Mouse (Mus musculus) stomach, postnatal 0 days (tissue): ENCODE measurements at regions not wholly inside any gene's neighbourhood (a gene's known extent, or its start where the extent isn't known, plus 50 kb on each side); places are given as distances from the start of the nearest gene placed in this dataset.

Experiments used
- ATAC-seq: fragments of 200-750 bp; cut with Nextera tagmentation; 2 replicates; pipeline ENCODE4 v1.8.0; 2017; ENCODE audit not compliant: low FRiP score, low TSS enrichment
- DNase-seq: peaks from one replicate; pipeline ENCODE4 v3.0.0-alpha.2; 2016; ENCODE audit warnings: low spot score
- H3K27ac ChIP-seq: fragments of 300-500 bp; sonication (generic); replicated peaks from 2 replicates; pipeline ENCODE4 v1.5.1; 2014; ENCODE audit warnings: mild to moderate bottlenecking, control low read depth
- H3K27me3 ChIP-seq: fragments of 300-500 bp; sonication (generic); 2 replicates; pipeline ENCODE4 v1.6.1; 2014; ENCODE audit warnings: low read length; ENCODE audit not compliant: control insufficient read depth, insufficient read depth
- H3K36me3 ChIP-seq: fragments of 300-500 bp; sonication (generic); 2 replicates; pipeline ENCODE4 v1.6.1; 2014; ENCODE audit warnings: low read length, mixed read lengths; ENCODE audit not compliant: control insufficient read depth, insufficient read depth
- H3K4me1 ChIP-seq: fragments of 300-500 bp; sonication (generic); replicated peaks from 2 replicates; pipeline ENCODE4 v1.6.1; 2014; ENCODE audit warnings: antibody characterized with exemption; ENCODE audit not compliant: control insufficient read depth, insufficient read depth
- H3K4me2 ChIP-seq: fragments of 300-500 bp; sonication (generic); replicated peaks from 2 replicates; pipeline ENCODE4 v1.6.1; 2014; ENCODE audit warnings: low read depth, mild to moderate bottlenecking, control low read depth, moderate library complexity
- H3K4me3 ChIP-seq: fragments of 300-500 bp; sonication (generic); 2 replicates; pipeline ENCODE4 v1.5.1; 2014; ENCODE audit warnings: low read depth, low read length, control low read depth
- H3K9ac ChIP-seq: fragments of 300-500 bp; sonication (generic); 2 replicates; pipeline ENCODE4 v1.6.1; 2014; ENCODE audit warnings: mild to moderate bottlenecking, low read length, control low read depth, mixed read lengths
- H3K9me3 ChIP-seq: fragments of 300-500 bp; sonication (generic); 2 replicates; pipeline ENCODE4 v1.6.1; 2016; ENCODE audit warnings: low read length; ENCODE audit not compliant: control insufficient read depth
- CTCF ChIP-seq: IDR thresholded peaks from 2 replicates; pipeline ENCODE4 v1.5.1; 2016; ENCODE audit warnings: antibody characterized with exemption, low read depth, mild to moderate bottlenecking, moderate library complexity
- EP300 ChIP-seq: optimal IDR thresholded peaks from 2 replicates; pipeline ENCODE3; 2016; ENCODE audit warnings: antibody characterized with exemption
- WGBS: fragments of 180-500 bp; shearing (Covaris S2); extraction: QIAGEN DNeasy Blood & Tissue Kit; methylation state at CpG from one replicate; pipeline ENCODE4 v1.1.7; 2014; 5-methylcytosine and 5-hydroxymethylcytosine counted together

GRCm38 (mm10) chr1:61050346-61050745, 72.6 kb downstream of the Icos start:
- Histone ChIP-seq H3K9ac (no peak overlapping the region), H3K27ac (no peak overlapping the region), H3K4me3 (no peak overlapping the region), H3K4me2 (no peak overlapping the region), H3K4me1 (no peaks in the 10 kb centered on the region), H3K36me3 (no peaks in the 10 kb centered on the region), H3K27me3 (no peaks in the 10 kb centered on the region), H3K9me3 (no peaks in the 10 kb centered on the region)
- no peak for TF ChIP-seq CTCF
- no peak for TF ChIP-seq EP300
- WGBS: 78% methylated on average over 4 of the region's 4 CpGs
- DNase-seq: no peak
- no peak for ATAC-seq

GRCm38 (mm10) chr1:61053676-61054075, 75.9 kb downstream of the Icos start:
- TF ChIP-seq CTCF: no peak
- no peak for TF ChIP-seq EP300
- H3K9ac ChIP-seq: no peak overlapping the region
- no peak overlapping the region for H3K4me3 ChIP-seq
- H3K9me3 ChIP-seq: no peaks in the 10 kb centered on the region
- no peaks in the 10 kb centered on the region for H3K4me1 ChIP-seq
- H3K27ac ChIP-seq: no peak overlapping the region
- WGBS: 64% methylated on average over 1 of the region's 1 CpGs
- ATAC-seq: no peak
- H3K36me3 ChIP-seq: no peaks in the 10 kb centered on the region
- H3K27me3 ChIP-seq: no peaks in the 10 kb centered on the region
- DNase-seq: no peak
- H3K4me2 ChIP-seq: no peak overlapping the region

- Histone ChIP-seq H3K4me1 (no peaks in the 10 kb centered on the region), H3K36me3 (no peaks in the 10 kb centered on the region), H3K27me3 (no peaks in the 10 kb centered on the region), H3K4me2 (no peak overlapping the region), H3K4me3 (no peak overlapping the region), H3K27ac (no peak overlapping the region), H3K9me3 (no peaks in the 10 kb centered on the region), H3K9ac (no peak overlapping the region)
- WGBS: 75% methylated on average over 6 of the region's 6 CpGs
- TF ChIP-seq EP300: no peak
- no peak for TF ChIP-seq CTCF
- DNase-seq (no peak), ATAC-seq (no peak)
Observed at GRCm38 (mm10) chr1:61054391-61054790, 76.7 kb downstream of the Icos start.

GRCm38 (mm10) chr1:61055176-61055575, 77.4 kb downstream of the Icos start:
- WGBS: 6% methylated on average over 8 of the region's 8 CpGs
- no peak for ATAC-seq

GRCm38 (mm10) chr1:61059910-61060536, 82.3 kb downstream of the Icos start:
- no peak; the same call in 1 of the 2 replicates for ATAC-seq
- no peaks in the 10 kb centered on the region for H3K4me1 ChIP-seq
- H3K4me2 ChIP-seq: no peak overlapping the region
- no peak overlapping the region for H3K4me3 ChIP-seq
- no peaks in the 10 kb centered on the region for H3K27me3 ChIP-seq
- no peaks in the 10 kb centered on the region for H3K36me3 ChIP-seq
- 35% methylated on average over 11 of the region's 11 CpGs for WGBS
- no peak overlapping the region for H3K27ac ChIP-seq
- no peaks in the 10 kb centered on the region for H3K9me3 ChIP-seq
- no peak for TF ChIP-seq EP300
- no peak for TF ChIP-seq CTCF
- no peak overlapping the region for H3K9ac ChIP-seq
- no peak for DNase-seq

More at GRCm38 (mm10) chr1:61055176-61055575, 77.4 kb downstream of the Icos start:
- H3K4me3 ChIP-seq: no peak overlapping the region
- H3K9ac ChIP-seq: no peak overlapping the region
- peak; percentile 68 for DNase-seq
- TF ChIP-seq EP300: no peak
- TF ChIP-seq CTCF: peak; percentile 91
- no peaks in the 10 kb centered on the region for H3K4me1 ChIP-seq
- H3K27me3 ChIP-seq: no peaks in the 10 kb centered on the region
- peak overlapping the region; percentile 38; the same call in 1 of the 2 replicates for H3K4me2 ChIP-seq
- no peaks in the 10 kb centered on the region for H3K9me3 ChIP-seq
- no peak overlapping the region for H3K27ac ChIP-seq
- no peaks in the 10 kb centered on the region for H3K36me3 ChIP-seq

GRCm38 (mm10) chr1:61061892-61062460, 84.2 kb downstream of the Icos start:
- 66% methylated on average over 3 of the region's 3 CpGs for WGBS
- H3K4me1 ChIP-seq: no peaks in the 10 kb centered on the region
- no peaks in the 10 kb centered on the region for H3K36me3 ChIP-seq
- no peaks in the 10 kb centered on the region for H3K27me3 ChIP-seq
- H3K4me2 ChIP-seq: no peak overlapping the region
- no peak for DNase-seq
- TF ChIP-seq CTCF (no peak), EP300 (no peak)
- no peak overlapping the region for H3K27ac ChIP-seq
- no peak for ATAC-seq
- H3K9me3 ChIP-seq: no peaks in the 10 kb centered on the region
- H3K9ac ChIP-seq: no peak overlapping the region
- no peak overlapping the region for H3K4me3 ChIP-seq
